Mouse (Mus musculus) embryonic fibroblast, embryonic 13.5 days (primary cell): ENCODE results near the gene Des.

Experiments
- CTCF ChIP-seq: IDR thresholded peaks from 2 replicates; pipeline ENCODE4 v1.5.1; 2011; ENCODE audit warnings: mild to moderate bottlenecking, control low read depth, low read length, moderate library complexity, borderline replicate concordance; ENCODE audit not compliant: insufficient read depth
- POLR2A ChIP-seq: IDR thresholded peaks from 2 replicates; pipeline ENCODE4 v1.6.1; 2011; ENCODE audit warnings: low read depth, mild to moderate bottlenecking, control low read depth, low read length, moderate library complexity

GRCm38 (mm10) chr1:75336461-75336860, 23.7 kb upstream of the Des start:
- TF ChIP-seq CTCF (no peak), POLR2A (no peak)
